Mouse (Mus musculus) CH12.LX (cell line): Measurements from ENCODE around the gene Apol7b. TPM values are rescaled to one million over a fixed set of nuclear protein-coding genes. Genes with fewer than 3 reads are reported as not detected.
"Not testable (repeated sequence)": the region's sequence is repeated elsewhere in the genome, so short reads cannot be mapped to it uniquely, and the experiment has no call there.

Experiments
- DNase-seq: peaks from one replicate; pipeline ENCODE4 v3.0.0-alpha.2; 2013; ENCODE audit errors: extremely low read depth
- H3K27ac ChIP-seq: 2 replicates; pipeline ENCODE4 v1.5.1; 2012; ENCODE audit warnings: low read depth, mild to moderate bottlenecking, control low read depth, moderate library complexity; ENCODE audit not compliant: insufficient read depth
- H3K27me3 ChIP-seq: replicated peaks from 2 replicates; pipeline ENCODE3; 2012; ENCODE audit warnings: inconsistent platforms
- H3K36me3 ChIP-seq, 2 experiments: replicated peaks in 1 of 2; 2 replicates each; pipeline versions ENCODE3 to v1.6.1; 2012; ENCODE audit warnings: inconsistent platforms in 1 of 2, low read length in 1 of 2, mild to moderate bottlenecking in 1 of 2, mixed read lengths in 1 of 2, moderate library complexity in 1 of 2; ENCODE audit not compliant: control insufficient read depth in 1 of 2, insufficient read depth in 1 of 2
- H3K4me1 ChIP-seq, 2 experiments: 2 replicates each; pipeline ENCODE4 v1.6.1; 2012; ENCODE audit warnings: inconsistent platforms in 1 of 2, moderate library complexity in 1 of 2; ENCODE audit not compliant: insufficient read depth in 2 of 2, control insufficient read depth in 1 of 2
- H3K4me2 ChIP-seq: 2 replicates; pipeline ENCODE4 v1.6.1; 2012; ENCODE audit warnings: low read depth, mild to moderate bottlenecking, control low read depth; ENCODE audit not compliant: poor library complexity, insufficient read depth, severe bottlenecking
- H3K4me3 ChIP-seq, 3 experiments: fragments of 150-350 bp in 1 of 3; sonication (generic) in 1 of 3; replicated peaks in 1 of 3; 2 replicates each; pipeline versions ENCODE3 to v1.5.1; 2011 to 2012; ENCODE audit warnings: low read depth in 2 of 3, low read length in 2 of 3, mild to moderate bottlenecking in 2 of 3, moderate library complexity in 2 of 3, control low read depth in 1 of 3, improper control_type of control experiment in 1 of 3, inconsistent platforms in 1 of 3, mixed read lengths in 1 of 3; ENCODE audit not compliant: poor library complexity in 1 of 3
- H3K79me2 ChIP-seq: replicated peaks from 2 replicates; pipeline ENCODE4 v1.6.1; 2012; ENCODE audit warnings: mild to moderate bottlenecking, moderate library complexity; ENCODE audit not compliant: control insufficient read depth, poor library complexity, insufficient read depth, severe bottlenecking; ENCODE audit errors: extremely low read depth
- H3K9ac ChIP-seq: 2 replicates; pipeline ENCODE4 v1.6.1; 2012; ENCODE audit warnings: low read depth, mild to moderate bottlenecking, control low read depth, moderate library complexity; ENCODE audit not compliant: insufficient read depth
- H3K9me3 ChIP-seq: replicated peaks from 2 replicates; pipeline ENCODE3; 2012; ENCODE audit warnings: low read length, inconsistent platforms, mixed read lengths
- CTCF ChIP-seq, 2 experiments: IDR thresholded peaks in 1 of 2; conservative IDR thresholded peaks in 1 of 2; 2 replicates each; pipeline ENCODE4 v1.5.1; 2011 to 2012; ENCODE audit warnings: low read depth in 2 of 2, low read length in 2 of 2, improper control_type of control experiment in 1 of 2, inconsistent platforms in 1 of 2, mild to moderate bottlenecking in 1 of 2, moderate library complexity in 1 of 2
- SMC3 ChIP-seq: IDR thresholded peaks from 2 replicates; pipeline ENCODE4 v1.6.1; 2011; ENCODE audit warnings: low read depth, low read length, improper control_type of control experiment
- dilution Hi-C: fragments of 300-500 bp; cut with MboI; formaldehyde crosslinking; loops from 2 replicates; pipeline ENCODE4 v1.14.3; 2020; ENCODE audit warnings: low sequenced_read_pairs; ENCODE audit not compliant: extremely low pct_unique_long_range_greater_than_20kb, extremely low pct_ligation_motif_present
- in situ Hi-C: fragments of 300-500 bp; cut with MboI; formaldehyde crosslinking; loops from 3 replicates; pipeline ENCODE4 v1.14.3; 2019; ENCODE audit warnings: low sequenced_read_pairs, low pct_ligation_motif_present, low pct_unique_long_range_greater_than_20kb, mixed read lengths
- polyA plus RNA-seq: library from polyadenylated mRNA; unstranded; fragments of >175 nt; gene quantifications from 2 replicates; pipeline ENCODE4 v1.2.1, GENCODE M21; 2012; ENCODE audit warnings: low read depth; ENCODE audit not compliant: insufficient read length
- total RNA-seq, 2 experiments: library from RNA; depleted of rRNA; stranded (reverse); fragments of 300-350 nt in 1 of 2; fragments of >200 nt in 1 of 2; gene quantifications; 2 replicates each; pipeline ENCODE4 v1.2.3; 2012 to 2014

Apol7b gene
- total and polyA plus RNA-seq, 3 experiments, result not detected

DNA sequence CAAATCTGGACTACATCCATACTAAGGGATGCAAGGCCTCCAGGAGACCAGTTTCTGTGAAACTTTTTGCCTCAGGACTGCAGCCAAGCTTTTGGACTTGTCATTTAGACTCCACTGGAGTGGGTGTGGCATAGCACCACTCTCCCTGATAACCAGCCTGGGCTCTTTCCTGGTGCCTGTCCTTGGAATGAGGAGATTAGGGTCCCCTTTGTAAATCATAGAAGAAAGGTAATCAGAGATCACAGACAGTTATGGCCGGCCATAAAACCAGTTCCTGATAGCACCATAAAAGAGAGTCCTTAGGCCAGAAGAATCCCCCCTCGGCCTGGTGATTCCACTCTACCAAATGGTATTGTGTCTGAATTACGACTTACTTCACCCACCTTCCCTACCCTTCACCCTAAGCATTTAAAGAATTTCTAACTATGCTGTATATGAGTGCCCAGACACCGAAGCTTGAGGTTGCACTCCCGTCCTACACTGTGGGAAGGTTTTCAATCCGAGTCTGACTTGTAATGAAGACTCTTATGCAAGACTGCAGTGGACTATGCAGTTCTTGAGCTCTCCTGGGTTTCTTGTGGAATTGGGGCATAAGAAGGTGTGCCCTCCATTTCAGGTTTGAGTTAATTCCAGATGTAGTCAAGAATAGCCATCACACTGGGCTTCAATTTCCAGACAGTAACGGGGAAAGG is 27.6 kb upstream of the Apol7b start:
- H3K27ac ChIP-seq, H3K4me1 ChIP-seq, H3K27me3 ChIP-seq, H3K9me3 ChIP-seq, DNase-seq, H3K36me3 ChIP-seq, H3K4me2 ChIP-seq, H3K9ac ChIP-seq, dilution Hi-C loops, H3K4me3 ChIP-seq, H3K79me2 ChIP-seq, in situ Hi-C loops: not testable (repeated sequence)

- H3K36me3 ChIP-seq, H3K4me1 ChIP-seq, H3K4me2 ChIP-seq, H3K27ac ChIP-seq, H3K4me3 ChIP-seq, in situ Hi-C loops, H3K9ac ChIP-seq, dilution Hi-C loops, H3K9me3 ChIP-seq, H3K27me3 ChIP-seq, H3K79me2 ChIP-seq: not testable (repeated sequence)
- DNase-seq, result peak; percentile 21
- TF ChIP-seq CTCF (conservative IDR thresholded peaks at IDR 0.05 in 1 of 2, IDR thresholded peaks at IDR 0.05 in 1 of 2; ENCODE audit: low read depth in 2 of 2, low read length in 2 of 2), result peak in 1 of 2 experiments; percentile 67; a peak in 2 of 4 replicates
- TF ChIP-seq SMC3, result peak; percentile 34
Measured at GRCm38 (mm10) chr15:77449927-77450326, 2.6 kb upstream of the Apol7b start.

GRCm38 (mm10) chr15:77445668-77446067 is 1.6 kb downstream of the Apol7b start:
- H3K4me1 ChIP-seq, in situ Hi-C loops, H3K9ac ChIP-seq, DNase-seq, H3K4me2 ChIP-seq, H3K9me3 ChIP-seq, H3K36me3 ChIP-seq, dilution Hi-C loops, H3K27me3 ChIP-seq, H3K4me3 ChIP-seq, H3K79me2 ChIP-seq, H3K27ac ChIP-seq: not testable (repeated sequence)

DNA sequence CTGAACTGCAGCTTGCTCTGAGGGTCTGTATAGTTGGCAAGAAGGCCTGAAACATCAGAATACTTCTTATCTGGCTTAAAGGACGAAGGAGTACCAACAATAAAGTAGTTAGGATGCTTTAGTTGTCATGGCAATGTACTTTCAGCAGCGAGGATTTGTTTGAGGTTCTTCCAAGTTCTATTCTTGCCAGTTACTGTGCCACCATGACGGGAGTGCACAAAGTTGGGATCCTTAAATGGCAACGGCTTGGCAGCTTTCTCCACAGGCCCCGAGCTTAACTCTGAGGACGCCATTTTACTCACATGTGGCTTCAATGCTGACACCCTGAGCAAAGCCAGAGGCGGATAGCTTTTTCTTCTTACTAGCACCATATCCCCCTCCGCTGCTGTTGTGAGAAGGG is 2.5 kb downstream of the Apol7b start:
- H3K9me3 ChIP-seq, H3K4me3 ChIP-seq, H3K4me2 ChIP-seq, H3K36me3 ChIP-seq, H3K27me3 ChIP-seq, in situ Hi-C loops, H3K27ac ChIP-seq, H3K4me1 ChIP-seq, dilution Hi-C loops, DNase-seq, H3K79me2 ChIP-seq, H3K9ac ChIP-seq: not testable (repeated sequence)

DNA sequence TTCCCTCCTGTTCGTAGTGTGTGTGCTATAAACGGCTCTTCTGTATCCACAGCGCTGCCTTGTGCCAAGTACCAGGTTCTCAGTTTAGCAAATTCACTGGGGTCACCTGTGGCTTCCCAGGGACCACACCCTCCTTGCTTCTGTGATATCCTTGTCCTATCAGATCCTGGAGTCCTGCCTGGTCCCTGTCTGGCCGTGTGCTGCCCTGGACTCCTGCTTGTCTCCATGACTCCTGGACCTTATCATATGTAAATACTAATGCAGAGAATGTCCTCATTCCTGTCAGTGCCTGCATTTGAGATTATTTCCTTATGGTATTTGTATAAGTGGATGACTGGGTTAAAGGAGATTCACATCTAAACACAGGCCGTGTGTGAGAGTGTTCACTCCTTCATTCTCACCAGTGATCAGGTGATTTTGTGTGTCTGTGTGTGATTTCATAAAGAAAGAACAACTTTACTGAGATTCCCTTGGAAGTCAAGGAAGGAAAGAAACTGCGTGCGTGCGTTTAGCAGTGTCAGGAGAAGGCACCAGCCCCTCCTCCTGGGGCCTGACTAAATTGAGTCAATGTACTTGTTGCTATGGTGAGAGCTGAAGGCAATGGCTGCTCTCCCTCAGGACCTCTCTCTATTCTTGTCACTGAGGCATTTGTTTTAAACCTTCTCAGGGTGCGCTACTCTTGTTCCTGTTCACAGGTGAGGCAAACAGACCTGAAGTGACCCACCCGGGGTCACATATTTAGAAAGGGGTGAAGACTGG is 18.4 kb downstream of the Apol7b start:
- H3K36me3 ChIP-seq, H3K9me3 ChIP-seq, H3K27ac ChIP-seq, DNase-seq, H3K4me1 ChIP-seq, H3K4me2 ChIP-seq, H3K9ac ChIP-seq, H3K79me2 ChIP-seq, in situ Hi-C loops, H3K4me3 ChIP-seq, H3K27me3 ChIP-seq, dilution Hi-C loops: not testable (repeated sequence)

- H3K79me2 ChIP-seq, H3K9me3 ChIP-seq, H3K9ac ChIP-seq, DNase-seq, H3K27ac ChIP-seq, in situ Hi-C loops, H3K4me1 ChIP-seq, H3K27me3 ChIP-seq, dilution Hi-C loops, H3K36me3 ChIP-seq, H3K4me3 ChIP-seq, H3K4me2 ChIP-seq: not testable (repeated sequence)
Measured at GRCm38 (mm10) chr15:77422925-77423324, 24.4 kb downstream of the Apol7b start.
